Mouse (Mus musculus): Measurements from ENCODE around the gene Hsd17b11.

DNA sequence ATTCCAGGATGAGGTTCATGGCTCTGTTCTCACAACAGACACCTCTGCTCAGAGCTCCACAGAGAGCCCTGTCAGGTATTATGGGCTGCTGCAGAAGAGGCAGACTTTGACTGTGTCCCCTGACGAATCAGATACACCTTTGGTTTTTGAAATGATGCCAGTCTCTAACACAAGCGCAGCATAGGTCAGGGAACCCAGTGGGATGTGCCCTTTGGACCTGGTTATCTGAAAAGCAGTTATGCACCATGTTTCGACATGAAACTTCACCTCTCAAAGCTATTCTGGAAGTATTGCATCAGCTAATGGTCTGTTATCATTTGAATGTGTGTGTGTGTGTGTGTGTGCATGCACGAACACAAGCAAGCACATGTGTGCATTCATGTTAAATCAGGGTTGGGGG is 44.4 kb downstream of the Hsd17b11 start, which contains the start of gene Hsd17b13:
- TF ChIP-seq POLR2A (IDR thresholded peaks at IDR 0.05; ENCODE audit: control insufficient read depth, extremely low read depth, insufficient read depth, low read length, poor library complexity): no peak
- TF ChIP-seq CTCF (IDR thresholded peaks at IDR 0.05; ENCODE audit: borderline replicate concordance, control insufficient read depth, extremely low read depth, insufficient read depth, low read length, poor library complexity): no peak
